Mouse (Mus musculus): ENCODE measurements at regions not wholly inside any gene's neighbourhood (a gene's known extent, or its start where the extent isn't known, plus 50 kb on each side); places are given as distances from the start of the nearest gene placed in this dataset.
A peak's percentile ranks its signal among the peaks of the same experiment; 100 is the strongest.

DNA sequence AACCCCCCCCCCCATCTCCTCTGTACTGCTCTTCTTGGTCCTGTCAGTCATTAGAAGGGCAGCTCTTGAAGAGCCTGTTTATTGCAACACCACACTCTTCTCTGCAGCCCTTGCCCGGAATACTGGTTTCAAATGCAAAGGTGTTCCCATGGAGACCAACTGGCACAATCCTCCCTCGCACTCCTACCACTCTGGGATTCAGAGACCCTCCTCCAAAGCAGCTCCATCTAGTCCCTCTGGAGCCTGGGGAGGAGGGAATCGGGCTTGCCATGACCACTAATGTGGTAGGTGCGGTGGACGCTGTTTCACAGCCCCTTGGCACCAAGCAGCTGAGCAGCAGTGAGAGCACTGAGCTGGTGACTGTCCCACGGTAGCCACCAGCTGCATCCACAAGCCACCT lies 83.1 kb downstream of the Stk35 start:
- DNase-seq (ENCODE audit: low spot score in 2 of 2): peak; percentile 46 to 62

DNA sequence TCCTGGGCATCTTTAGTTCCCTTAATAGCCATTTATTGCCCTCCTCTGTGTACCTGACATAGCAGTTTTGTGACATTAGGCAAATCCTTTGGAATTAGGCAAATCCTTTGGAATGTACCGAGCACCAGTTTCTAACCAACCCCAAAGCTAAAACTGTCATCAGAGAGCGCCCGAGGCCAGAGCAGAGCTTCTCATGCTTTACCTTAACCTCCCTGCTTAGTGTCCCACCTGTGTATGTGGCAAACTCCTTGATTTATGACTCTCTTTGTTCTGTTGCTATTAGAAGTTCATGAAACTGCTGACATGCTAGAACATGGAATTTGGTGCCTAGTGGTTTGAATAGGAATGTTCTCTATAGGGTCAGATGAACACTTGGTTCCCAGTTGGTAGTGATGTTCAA lies 84.0 kb downstream of the Stk35 start:
- no peak for DNase-seq (ENCODE audit: low spot score in 2 of 2)

DNA sequence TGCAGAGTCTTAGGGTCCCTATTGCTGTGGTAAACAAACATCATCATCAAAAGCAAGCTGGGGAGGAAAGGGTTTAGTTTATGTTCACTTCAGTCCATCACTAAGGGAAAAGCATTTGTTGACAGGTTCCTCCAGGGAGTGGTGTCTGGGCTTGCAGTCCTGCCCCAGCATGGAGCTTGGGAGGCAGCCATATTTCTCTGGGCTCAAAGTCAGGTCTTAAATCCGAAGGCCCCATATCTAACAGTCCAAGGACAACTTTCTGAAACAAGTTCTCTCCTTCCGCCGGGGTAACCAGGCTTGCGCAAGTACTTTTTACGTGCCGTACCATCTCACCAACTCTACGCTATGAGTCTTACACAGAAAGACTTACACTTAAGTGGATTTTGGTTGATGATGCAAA lies 85.2 kb downstream of the Stk35 start:
- DNase-seq (ENCODE audit: low spot score in 2 of 2): no peak

DNA sequence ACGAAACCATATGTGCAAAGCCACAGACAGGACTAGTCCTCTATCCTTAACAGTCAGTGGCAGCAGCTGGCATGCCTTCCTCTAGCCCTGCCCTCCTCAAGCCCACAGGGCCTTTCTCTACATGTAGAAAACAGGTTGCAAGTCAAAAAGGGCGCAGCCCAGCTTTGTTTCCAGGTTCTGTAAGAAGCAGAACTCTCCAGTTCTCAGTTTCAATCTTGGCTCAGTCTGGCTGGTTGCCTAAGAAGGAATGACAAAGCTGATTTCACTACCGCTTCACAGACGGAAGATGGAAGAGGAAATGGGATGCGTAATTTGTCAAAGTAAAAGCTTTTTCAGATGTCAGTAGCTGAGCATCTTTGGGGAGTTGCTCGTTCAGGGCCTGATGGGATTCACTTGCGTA lies 92.9 kb downstream of the Stk35 start:
- DNase-seq (ENCODE audit: low spot score in 2 of 2): peak in 1 of 2 experiments; percentile 54

DNA sequence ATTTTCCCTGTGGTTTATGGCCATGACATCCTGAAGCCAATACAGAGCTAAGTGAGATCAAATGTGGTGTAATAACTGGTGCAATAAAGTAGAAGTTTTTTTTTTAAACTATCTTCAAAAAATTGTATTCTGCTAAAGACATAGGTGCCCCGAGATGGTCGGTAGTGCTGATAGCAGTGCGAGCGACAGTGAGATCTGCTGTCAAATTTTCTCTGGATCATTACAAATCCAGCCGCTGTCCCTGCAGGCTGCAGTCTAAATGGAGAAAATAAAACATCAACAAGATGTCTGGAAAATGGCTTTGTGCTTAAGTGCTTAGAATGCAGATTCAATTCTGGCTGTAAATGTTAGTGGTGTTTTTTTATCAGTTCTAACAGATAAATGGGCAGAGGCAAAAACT lies 93.5 kb downstream of the Stk35 start:
- no peak for DNase-seq (ENCODE audit: low spot score in 2 of 2)

GRCm38 (mm10) chr2:129894906-129895305 lies 94.6 kb downstream of the Stk35 start:
- DNase-seq (ENCODE audit: low spot score in 2 of 2): no peak

DNA sequence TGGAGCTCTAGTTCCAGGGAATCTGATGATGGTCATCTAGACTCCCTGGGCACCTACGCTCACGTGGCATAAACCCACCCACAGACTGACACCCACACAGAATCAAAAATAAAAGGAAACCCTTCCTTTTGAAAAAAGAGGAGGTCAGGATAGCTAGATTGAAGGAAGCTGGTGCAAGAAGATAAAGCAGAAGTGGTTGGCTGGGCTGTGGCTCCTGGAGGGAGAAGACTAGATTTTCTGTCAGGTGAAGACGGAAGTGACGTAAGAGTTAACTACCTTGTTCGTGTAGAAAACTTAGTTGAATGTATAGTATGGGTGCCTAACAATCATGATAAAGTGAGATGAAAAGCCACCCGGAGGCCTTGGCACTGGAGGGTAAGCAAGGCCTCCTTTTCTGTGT lies 95.1 kb downstream of the Stk35 start:
- DNase-seq (ENCODE audit: low spot score in 2 of 2): no peak

- no peak for DNase-seq (ENCODE audit: low spot score in 2 of 2)
Measured at GRCm38 (mm10) chr2:129896696-129897095, 96.4 kb downstream of the Stk35 start.

GRCm38 (mm10) chr2:129903383-129904135 lies 103.2 kb downstream of the Stk35 start:
- no peak for DNase-seq (ENCODE audit: low spot score in 2 of 2)

DNA sequence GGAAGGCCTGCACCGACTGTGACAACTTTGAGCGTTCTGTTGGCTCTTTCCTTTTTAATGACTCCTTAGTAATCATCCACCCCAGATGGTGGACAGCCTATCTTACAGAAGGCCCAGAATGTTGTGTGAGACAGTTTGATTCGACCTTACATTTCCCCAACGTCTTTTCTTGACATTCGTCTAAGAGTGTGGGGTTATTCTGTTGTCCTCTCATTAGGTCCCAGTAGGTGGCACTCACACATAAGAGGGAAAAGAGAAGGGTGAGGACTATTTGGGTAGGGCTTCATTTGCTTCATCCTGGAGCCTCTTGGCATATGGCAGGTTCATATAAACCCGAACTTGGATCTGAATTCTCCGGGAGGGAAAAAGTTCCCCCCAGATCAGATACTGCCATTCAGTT lies 104.4 kb downstream of the Stk35 start:
- peak; percentile 53 to 58 for DNase-seq (ENCODE audit: low spot score in 2 of 2)

DNA sequence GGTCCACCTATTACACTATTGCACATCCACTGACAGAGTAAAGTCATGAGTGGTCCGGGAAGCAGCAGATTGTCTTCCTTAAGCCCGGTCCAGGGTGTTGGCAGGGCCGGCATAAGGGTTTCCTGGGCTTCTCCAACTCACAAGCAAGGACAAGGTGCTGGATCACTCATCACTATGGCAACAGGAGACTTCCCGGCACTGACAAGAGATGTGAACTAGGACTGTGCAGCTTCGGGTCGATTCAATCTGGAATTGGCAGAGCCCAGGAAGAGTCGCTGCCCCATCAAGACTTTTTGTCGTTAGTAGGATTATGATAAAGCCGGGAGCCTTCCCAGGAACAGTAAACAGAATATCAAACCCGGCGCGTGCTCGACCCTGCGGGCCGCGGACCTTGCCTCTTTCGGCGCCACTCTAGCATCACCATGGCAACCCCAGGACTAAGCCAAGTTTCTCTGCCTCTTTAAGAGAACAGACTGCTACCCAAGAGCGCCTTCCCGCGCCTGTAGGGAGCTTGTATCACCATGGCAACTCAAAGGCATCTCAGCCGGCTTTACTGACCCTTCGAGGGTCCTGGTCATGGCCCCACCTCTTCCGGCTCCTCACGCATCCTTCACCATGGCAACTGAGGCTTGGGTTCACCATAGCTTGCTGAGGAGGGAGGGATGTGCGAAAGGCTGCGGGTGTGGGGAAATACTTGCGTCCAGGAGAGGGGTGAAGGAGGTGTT lies 103.3 kb upstream of the Tgm3 start:
- peak; percentile 64 to 65 for DNase-seq (ENCODE audit: low spot score in 2 of 2)

GRCm38 (mm10) chr2:129911203-129911921 lies 100.8 kb upstream of the Tgm3 start:
- DNase-seq (ENCODE audit: low spot score in 2 of 2): no peak

DNA sequence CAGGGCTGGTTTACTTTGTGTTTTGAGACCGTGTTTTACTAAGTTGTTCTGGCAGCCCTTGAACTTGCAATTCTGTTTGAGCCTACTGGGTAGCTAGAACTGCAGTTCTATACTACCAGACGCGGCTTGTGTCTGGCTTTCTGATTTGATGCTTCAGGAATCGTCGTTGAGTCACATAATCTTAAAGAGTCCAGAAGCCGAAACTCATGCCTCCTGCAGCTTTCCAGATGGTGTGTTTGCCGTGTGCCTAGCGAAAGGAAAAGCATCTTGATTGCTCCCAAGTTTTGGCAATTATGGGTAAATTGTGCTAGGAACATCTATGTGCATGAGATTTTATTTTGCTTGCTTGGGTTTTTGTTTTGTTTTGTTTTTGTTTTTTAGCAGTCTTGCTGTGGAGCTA lies 99.6 kb upstream of the Tgm3 start:
- no peak for DNase-seq (ENCODE audit: low spot score in 2 of 2)

DNA sequence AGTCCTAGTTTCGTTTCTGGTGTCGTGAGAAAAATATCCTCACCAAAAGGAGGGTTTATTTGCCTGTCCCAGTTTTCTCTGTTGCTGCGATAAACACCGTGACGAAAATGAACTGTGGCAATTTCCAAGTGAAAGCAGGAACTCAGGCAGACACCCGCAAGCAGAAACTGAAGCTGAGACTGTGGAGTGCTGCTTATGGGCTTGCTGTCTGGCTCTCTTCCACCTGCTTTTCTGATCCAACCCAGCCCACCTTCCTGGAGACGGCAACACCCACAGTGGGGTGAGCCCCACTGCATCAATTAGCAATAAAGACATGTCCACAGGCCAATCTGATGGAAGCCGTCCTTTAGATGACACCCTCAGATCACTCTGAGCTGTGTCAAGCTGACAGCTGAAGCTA lies 97.9 kb upstream of the Tgm3 start:
- no peak for DNase-seq (ENCODE audit: low spot score in 2 of 2)

DNA sequence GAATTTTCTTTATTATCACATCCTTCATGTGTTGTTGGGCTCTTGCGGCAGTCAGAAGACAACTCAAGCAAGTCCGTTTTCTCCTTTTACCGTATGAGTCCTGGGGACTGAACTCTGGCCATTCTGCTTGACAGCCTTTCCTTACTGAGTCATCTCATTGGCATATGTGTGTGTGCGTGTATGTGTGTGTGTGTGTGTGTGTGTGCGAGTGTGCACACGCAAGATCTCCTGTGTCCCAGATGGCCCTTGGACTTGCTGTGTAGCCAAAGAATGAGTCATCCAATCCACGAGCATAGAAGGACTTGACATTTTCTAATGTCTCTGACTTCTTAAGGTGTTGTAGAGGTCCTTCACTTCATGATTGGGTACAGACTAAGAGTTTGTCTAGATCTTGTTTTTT lies 95.7 kb upstream of the Tgm3 start:
- DNase-seq (ENCODE audit: low spot score in 2 of 2): no peak

GRCm38 (mm10) chr2:129918141-129918790 lies 93.9 kb upstream of the Tgm3 start:
- DNase-seq (ENCODE audit: low spot score in 2 of 2): no peak

DNA sequence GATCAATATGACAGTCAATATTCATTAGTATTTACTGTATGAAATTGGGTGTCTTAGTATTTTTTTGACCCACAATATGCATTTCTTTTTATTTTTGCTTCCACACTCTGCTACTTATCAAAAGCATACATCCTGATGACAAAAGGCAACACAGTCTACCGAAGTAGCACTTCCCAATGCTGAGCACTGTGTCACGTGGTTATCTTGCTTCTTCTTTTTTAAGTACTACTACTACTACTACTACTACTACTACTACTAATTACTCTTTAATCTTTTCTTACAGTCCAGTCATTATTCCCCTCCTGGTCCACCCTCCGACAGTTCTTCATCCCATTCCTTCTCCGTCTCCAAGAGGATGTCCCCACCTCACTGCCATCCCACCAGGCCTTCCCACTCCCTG lies 92.6 kb upstream of the Tgm3 start:
- no peak for DNase-seq (ENCODE audit: low spot score in 2 of 2)

- no peak for DNase-seq (ENCODE audit: low spot score in 2 of 2)
Measured at GRCm38 (mm10) chr2:129927218-129927617, 84.9 kb upstream of the Tgm3 start.

GRCm38 (mm10) chr2:129933578-129933977 lies 78.6 kb upstream of the Tgm3 start:
- DNase-seq (ENCODE audit: low spot score in 2 of 2): no peak

- no peak for DNase-seq (ENCODE audit: low spot score in 2 of 2)
Measured at GRCm38 (mm10) chr2:129942824-129943223, 69.3 kb upstream of the Tgm3 start.

DNA sequence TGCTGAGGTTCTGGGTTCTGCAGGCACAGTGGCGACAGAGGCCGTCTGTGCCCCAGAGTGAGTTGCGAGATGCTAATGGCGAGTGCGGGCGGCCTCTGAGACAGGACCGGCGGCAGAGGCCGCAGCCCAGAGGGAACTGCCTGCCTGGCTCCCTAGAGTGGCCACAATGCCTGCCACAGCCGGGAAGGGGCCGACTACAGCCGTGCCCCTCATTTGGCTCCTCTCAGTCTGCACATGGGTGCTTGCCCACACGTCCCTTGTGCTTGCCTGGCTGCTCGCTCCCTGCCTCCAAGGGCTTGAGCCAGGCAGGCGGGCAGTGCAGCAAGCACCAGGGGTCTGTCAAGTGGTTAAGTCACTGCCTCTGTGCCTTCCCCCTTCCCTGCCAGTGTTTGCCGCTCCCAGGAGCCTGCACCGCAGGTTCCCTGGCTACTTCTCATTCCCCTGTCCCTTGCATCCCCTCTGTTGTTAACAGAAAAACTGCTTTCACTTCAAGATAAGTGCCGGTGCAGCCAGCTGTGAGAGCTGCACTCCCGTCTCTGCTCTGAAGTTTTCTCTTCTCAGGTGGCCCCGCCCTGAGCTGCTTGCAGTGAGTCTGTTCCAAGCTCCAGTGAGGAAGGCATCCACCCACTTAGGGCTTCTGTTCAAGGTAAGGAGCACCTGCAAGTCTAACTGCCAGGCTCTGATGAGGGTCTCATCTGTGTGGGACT lies 64.1 kb upstream of the Tgm3 start:
- no peak for DNase-seq (ENCODE audit: low spot score in 2 of 2)
